Mouse (Mus musculus) gastrocnemius, postnatal 14 days (tissue): Measurements from ENCODE around the gene Dhrs1. TPM values are rescaled to one million over a fixed set of nuclear protein-coding genes. Genes with fewer than 3 reads are reported as not detected.

Experiments used
- DNase-seq: peaks from one replicate; pipeline ENCODE4 v3.0.0; 2021; ENCODE audit warnings: mixed read lengths
- intact Hi-C: fragments of 180-260 bp; cut with DNase I; formaldehyde crosslinking; loops from one replicate; pipeline ENCODE4 v1.15.1; 2025; ENCODE audit warnings: low total_unique reads
- long read RNA-seq, 2 experiments: library from polyadenylated mRNA; stranded (forward); transcript quantifications; one replicate each; pipeline ENCODE4 v2.0.0; 2021
- total RNA-seq, 2 experiments: library from RNA; stranded (reverse); gene quantifications; 2 replicates each; pipeline ENCODE4 v1.2.3; 2021

Gene Dhrs1
- 10 to 100 TPM; 28.5 to 30.2 TPM for total RNA-seq
- long read RNA-seq, experiment 1, transcript Dhrs1-201 (9 exons, 1,477 nt), result major isoform, 16 of 16 reads
- long read RNA-seq, experiment 1, partial matches to known transcripts, result 0 of 16 reads
- long read RNA-seq, experiment 1, other reads (novel, unspliced or antisense), result 0 of 16 reads
- long read RNA-seq, experiment 2, transcript Dhrs1-201 (9 exons, 1,477 nt), result major isoform, 21 of 23 reads
- long read RNA-seq, experiment 2, partial matches to known transcripts, result 1 of 23 reads
- long read RNA-seq, experiment 2, other reads (novel, unspliced or antisense), result 0 of 23 reads

- intact Hi-C loops, result loop anchor here (10.0 kb wide), 1 partner anchor 251 kb away; the partner anchor contains the start of gene Carmil3
- peak; percentile 89 for DNase-seq
These were observed at the start of gene Dhrs1, which contains the start of gene Nop9 for GRCm38 (mm10) chr14:55745180-55745860. Dhrs1 (minus strand) TSS chr14:55745690. Nop9 (plus strand) TSS chr14:55745693.

- no peak for DNase-seq
- intact Hi-C loops, result no loop called here
These were observed 48.5 kb upstream of the Dhrs1 start for GRCm38 (mm10) chr14:55793946-55794345.

DNA sequence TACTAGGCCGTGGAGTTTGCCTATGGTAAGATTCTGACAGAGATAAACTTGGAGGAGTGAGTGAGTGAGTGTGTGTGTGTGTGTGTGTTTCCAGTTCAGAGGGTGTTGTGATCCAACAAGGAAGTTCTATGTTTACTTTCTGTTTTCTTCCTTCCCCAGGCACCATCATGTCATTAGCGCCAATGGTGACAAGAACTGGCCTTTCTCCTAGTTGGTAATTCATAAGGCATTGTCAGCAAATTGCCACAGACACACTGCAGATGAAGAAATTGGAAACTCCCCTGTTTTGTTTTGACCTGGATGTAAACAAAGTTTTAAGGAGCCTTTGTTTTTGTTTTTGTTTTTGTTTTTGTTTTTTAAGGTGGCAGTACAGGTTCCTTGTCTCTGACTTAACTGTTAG, 48.0 kb upstream of the Dhrs1 start:
- no peak for DNase-seq
- intact Hi-C loops, result no loop called here

GRCm38 (mm10) chr14:55788256-55789050, 43.0 kb upstream of the Dhrs1 start, which contains the start of gene Ripk3:
Ripk3 (minus strand) TSS chr14:55788865.
- no peak for DNase-seq
- intact Hi-C loops, result no loop called here

GRCm38 (mm10) chr14:55787731-55788130, 42.2 kb upstream of the Dhrs1 start:
- no peak for DNase-seq
- intact Hi-C loops, result no loop called here

GRCm38 (mm10) chr14:55785195-55785594, 39.7 kb upstream of the Dhrs1 start:
- intact Hi-C loops, result no loop called here

DNA sequence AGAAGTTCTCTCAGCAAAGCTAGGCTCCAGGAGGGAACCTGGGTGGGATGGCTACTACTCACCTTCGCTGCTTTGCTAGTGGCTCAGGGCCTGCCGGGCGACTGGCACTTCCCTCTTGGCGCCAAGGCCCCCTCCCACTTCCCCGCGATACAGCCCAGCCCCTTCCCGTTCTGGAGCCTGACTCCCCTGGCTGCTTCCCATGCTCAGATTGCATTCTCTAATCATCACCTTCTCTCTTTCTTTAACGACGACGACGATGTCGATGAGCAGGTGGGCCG, 38.4 kb upstream of the Dhrs1 start, which contains the start of gene Adcy4:
Gene Adcy4, minus strand, starts transcription at position 138 of the 278 bp plus-strand sequence.
- DNase-seq, result no peak
- intact Hi-C loops, result no loop called here

More at GRCm38 (mm10) chr14:55785195-55785594, 39.7 kb upstream of the Dhrs1 start:
- DNase-seq, result no peak

- intact Hi-C loops, result no loop called here
- no peak for DNase-seq
These were observed 37.9 kb upstream of the Dhrs1 start for GRCm38 (mm10) chr14:55783171-55783957.

GRCm38 (mm10) chr14:55782361-55782960, 37.0 kb upstream of the Dhrs1 start:
- intact Hi-C loops, result no loop called here
- no peak for DNase-seq

- peak; percentile 58 for DNase-seq
- intact Hi-C loops, result no loop called here
These were observed 35.8 kb upstream of the Dhrs1 start for GRCm38 (mm10) chr14:55781310-55781709.

GRCm38 (mm10) chr14:55780736-55781135, 35.2 kb upstream of the Dhrs1 start:
- intact Hi-C loops, result no loop called here
- no peak for DNase-seq

DNA sequence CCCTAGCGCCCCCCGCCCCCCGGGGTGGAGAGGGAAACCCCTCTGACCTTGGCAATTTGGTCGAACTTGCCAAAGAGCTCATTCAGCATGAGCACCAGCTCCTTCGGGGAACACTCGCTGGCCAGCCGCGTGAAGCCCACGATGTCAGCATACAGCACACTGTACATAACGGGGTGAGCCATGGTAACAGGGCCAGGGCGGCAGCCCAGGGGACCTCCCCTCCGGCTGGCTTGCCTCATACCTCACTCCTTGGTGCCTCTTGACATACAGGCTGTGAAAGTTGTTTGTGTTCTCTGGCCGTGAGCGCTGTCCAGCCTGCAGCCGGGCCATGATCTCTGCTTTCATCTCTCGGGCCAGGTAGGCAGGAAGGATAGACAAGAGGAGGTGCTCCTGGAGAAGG, 34.2 kb upstream of the Dhrs1 start:
- intact Hi-C loops, result no loop called here
- no peak for DNase-seq

GRCm38 (mm10) chr14:55778686-55779085, 33.2 kb upstream of the Dhrs1 start:
- DNase-seq, result no peak
- intact Hi-C loops, result no loop called here

GRCm38 (mm10) chr14:55777806-55778205, 32.3 kb upstream of the Dhrs1 start:
- intact Hi-C loops, result no loop called here

DNA sequence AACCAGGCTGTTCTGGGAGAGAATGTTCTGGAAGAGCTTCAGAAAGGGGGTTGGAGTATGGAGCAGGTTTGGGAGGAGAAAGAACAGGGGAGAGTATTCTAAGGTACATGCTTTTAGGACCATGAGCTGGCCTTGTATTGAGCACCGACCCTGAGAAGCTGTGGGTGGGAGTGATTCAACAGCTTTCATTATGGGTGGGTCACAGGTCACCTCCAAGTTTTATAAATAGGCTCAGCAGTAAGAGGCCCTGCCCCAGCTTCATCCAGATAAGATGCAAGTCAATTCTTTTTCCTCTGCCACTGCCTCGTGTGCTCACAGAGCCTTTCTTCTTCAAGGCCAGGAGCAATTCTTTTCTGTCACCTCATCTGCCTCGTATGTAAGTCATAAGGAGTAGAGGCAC, 31.7 kb upstream of the Dhrs1 start:
- DNase-seq, result no peak
- intact Hi-C loops, result no loop called here

More at GRCm38 (mm10) chr14:55777806-55778205, 32.3 kb upstream of the Dhrs1 start:
- DNase-seq, result no peak

DNA sequence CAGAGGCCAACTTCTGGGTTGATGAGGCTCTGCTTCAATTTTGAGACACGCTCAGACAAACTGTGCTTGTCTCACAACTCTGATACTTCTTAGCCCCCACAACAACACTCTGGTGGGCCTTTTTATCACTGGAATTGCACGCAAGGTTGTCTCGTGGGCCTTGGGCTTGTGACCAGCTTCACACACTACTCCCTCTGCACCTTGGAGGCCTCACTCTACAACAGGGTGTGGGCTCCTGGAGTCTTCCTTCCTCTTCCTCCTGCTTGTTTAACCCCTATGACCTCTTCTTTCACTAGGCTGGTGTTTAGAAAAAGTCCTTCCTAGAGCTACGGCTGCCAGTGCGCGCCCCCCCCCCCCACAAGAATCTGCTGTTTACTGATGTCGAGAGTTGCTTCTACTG, 31.2 kb upstream of the Dhrs1 start:
- intact Hi-C loops, result no loop called here
- no peak for DNase-seq

DNA sequence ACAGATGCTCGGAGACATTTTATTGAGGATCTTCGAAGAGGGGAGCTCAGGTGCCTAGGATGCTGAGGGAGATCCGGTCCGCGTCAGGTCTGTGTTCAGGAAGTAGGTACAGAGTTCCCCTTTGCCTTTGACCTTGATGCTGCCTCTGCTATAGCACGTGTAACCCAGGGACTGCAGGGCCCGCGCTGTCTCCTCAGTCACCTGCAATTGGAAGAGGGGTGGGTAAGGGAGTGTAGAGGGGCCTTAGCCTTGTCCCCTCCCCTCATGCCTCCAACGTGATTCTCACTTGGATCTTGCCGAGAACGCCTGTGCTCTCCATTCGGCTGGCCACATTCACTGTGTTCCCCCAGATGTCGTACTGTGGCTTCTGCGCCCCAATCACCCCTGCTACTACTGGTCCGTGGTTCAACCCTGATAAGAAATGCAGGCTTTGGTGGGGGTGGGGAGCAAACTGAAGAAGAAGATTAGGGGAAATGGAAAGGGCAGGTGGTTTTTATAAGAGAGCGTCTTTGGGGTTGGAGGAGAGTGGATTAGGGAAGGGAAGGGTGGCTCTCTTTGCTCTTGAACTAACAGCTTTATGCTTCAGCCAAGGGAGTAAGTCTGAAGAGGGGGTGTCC, 23.7 kb upstream of the Dhrs1 start:
- no peak for DNase-seq
- intact Hi-C loops, result no loop called here

GRCm38 (mm10) chr14:55768555-55768954, 23.1 kb upstream of the Dhrs1 start:
- no peak for DNase-seq
- intact Hi-C loops, result no loop called here
